Mouse (Mus musculus) forebrain, embryonic 13.5 days (tissue): ENCODE results near the gene Igsf9. TPM values are rescaled to one million over a fixed set of nuclear protein-coding genes. Genes with fewer than 3 reads are reported as not detected.

ENCODE experiments used
- ATAC-seq: fragments of 200-750 bp; cut with Nextera tagmentation; 2 replicates; pipeline ENCODE4 v1.8.0; 2017
- H3K27ac ChIP-seq: fragments of 300-500 bp; sonication (generic); 2 replicates; pipeline ENCODE4 v1.5.1; 2015; ENCODE audit warnings: inconsistent platforms, mild to moderate bottlenecking, moderate library complexity
- H3K27me3 ChIP-seq: fragments of 300-500 bp; sonication (generic); 2 replicates; pipeline ENCODE4 v1.6.1; 2015; ENCODE audit warnings: mild to moderate bottlenecking, inconsistent platforms
- H3K36me3 ChIP-seq: fragments of 300-500 bp; sonication (generic); 2 replicates; pipeline ENCODE4 v1.6.1; 2015; ENCODE audit warnings: mild to moderate bottlenecking, inconsistent platforms; ENCODE audit not compliant: poor library complexity, severe bottlenecking
- H3K4me1 ChIP-seq: fragments of 300-500 bp; sonication (generic); 2 replicates; pipeline ENCODE4 v1.6.1; 2015; ENCODE audit warnings: inconsistent platforms
- H3K4me2 ChIP-seq: fragments of 300-500 bp; sonication (generic); 2 replicates; pipeline ENCODE4 v1.6.1; 2015; ENCODE audit warnings: inconsistent platforms, mild to moderate bottlenecking, moderate library complexity
- H3K4me3 ChIP-seq: fragments of 300-500 bp; sonication (generic); 2 replicates; pipeline ENCODE4 v1.5.1; 2015; ENCODE audit warnings: mild to moderate bottlenecking, inconsistent platforms
- H3K9ac ChIP-seq: fragments of 300-500 bp; sonication (generic); 2 replicates; pipeline ENCODE4 v1.6.1; 2015; ENCODE audit warnings: mild to moderate bottlenecking, inconsistent platforms
- H3K9me3 ChIP-seq: fragments of 300-500 bp; sonication (generic); replicated peaks from 2 replicates; pipeline ENCODE4 v1.6.1; 2016; ENCODE audit warnings: inconsistent platforms
- WGBS: fragments of 180-500 bp; shearing (Covaris S2); methylation state at CpG from one replicate; pipeline ENCODE4 v1.1.7; 2015; 5-methylcytosine and 5-hydroxymethylcytosine counted together
- polyA plus RNA-seq: library from polyadenylated mRNA; unstranded; fragments of >200 nt; fragmentation: Nextera tagmentation; extraction: Ambion mirVana; gene quantifications from 2 replicates; pipeline ENCODE4 v1.2.1, GENCODE M21; 2015

Igsf9 gene
- polyA plus RNA-seq, 1 experiment from 2014 or later, result 78.7 TPM

DNA sequence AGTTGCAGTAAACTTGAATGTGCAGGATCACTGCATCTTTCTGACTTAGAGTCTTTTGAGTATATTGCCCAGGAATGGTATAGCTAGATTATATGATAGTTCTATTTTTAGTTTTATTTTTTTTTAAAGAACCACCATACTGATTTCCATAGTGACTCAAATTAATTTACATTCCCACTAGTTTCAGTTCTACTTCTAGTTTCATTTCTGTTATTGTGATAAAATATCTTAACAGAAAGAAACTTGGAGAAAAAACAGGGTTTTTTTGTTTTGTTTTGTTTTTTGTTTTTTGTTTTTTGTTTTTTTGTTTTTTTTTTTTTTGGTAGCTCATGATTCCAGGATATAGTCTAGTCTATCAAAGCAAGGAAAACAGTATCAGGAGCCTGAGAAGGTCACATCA lies 8.7 kb upstream of the Igsf9 start:
- Histone ChIP-seq H3K9me3 (no peaks in the 10 kb centered on the region), H3K27me3 (no peaks in the 10 kb centered on the region), H3K4me1 (no peaks in the 10 kb centered on the region), H3K27ac (no peak overlapping the region), H3K4me3 (no peak overlapping the region), H3K9ac (no peak overlapping the region), H3K36me3 (no peaks in the 10 kb centered on the region), H3K4me2 (no peak overlapping the region)
- no peak for ATAC-seq

DNA sequence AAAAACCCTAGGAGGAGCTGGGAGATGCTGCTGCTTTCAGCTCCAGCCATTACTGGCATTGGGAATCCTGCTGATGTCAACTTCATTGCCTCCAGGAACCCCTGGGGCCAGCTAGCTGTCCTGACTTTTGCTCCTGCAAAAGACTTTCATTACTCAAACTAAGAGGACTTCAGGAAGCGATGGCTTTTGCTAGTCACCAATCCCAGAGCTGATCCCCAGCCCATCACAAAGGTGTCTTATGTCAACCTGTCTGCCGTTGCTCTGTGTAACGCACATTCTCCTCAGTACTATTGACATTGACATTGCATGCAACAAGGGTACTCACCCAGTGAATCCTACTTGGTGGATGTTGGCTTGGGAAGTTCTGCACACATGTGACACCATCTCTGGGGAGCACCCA lies 7.4 kb upstream of the Igsf9 start:
- ATAC-seq, result no peak
- no peaks in the 10 kb centered on the region for H3K9me3 ChIP-seq
- H3K4me1 ChIP-seq, result no peaks in the 10 kb centered on the region
- no peak overlapping the region for H3K27ac ChIP-seq
- no peaks in the 10 kb centered on the region for H3K36me3 ChIP-seq
- 85% methylated on average over 3 of the region's 3 CpGs for WGBS
- no peak overlapping the region for H3K9ac ChIP-seq
- no peaks in the 10 kb centered on the region for H3K27me3 ChIP-seq
- H3K4me2 ChIP-seq, result no peak overlapping the region
- no peak overlapping the region for H3K4me3 ChIP-seq

DNA sequence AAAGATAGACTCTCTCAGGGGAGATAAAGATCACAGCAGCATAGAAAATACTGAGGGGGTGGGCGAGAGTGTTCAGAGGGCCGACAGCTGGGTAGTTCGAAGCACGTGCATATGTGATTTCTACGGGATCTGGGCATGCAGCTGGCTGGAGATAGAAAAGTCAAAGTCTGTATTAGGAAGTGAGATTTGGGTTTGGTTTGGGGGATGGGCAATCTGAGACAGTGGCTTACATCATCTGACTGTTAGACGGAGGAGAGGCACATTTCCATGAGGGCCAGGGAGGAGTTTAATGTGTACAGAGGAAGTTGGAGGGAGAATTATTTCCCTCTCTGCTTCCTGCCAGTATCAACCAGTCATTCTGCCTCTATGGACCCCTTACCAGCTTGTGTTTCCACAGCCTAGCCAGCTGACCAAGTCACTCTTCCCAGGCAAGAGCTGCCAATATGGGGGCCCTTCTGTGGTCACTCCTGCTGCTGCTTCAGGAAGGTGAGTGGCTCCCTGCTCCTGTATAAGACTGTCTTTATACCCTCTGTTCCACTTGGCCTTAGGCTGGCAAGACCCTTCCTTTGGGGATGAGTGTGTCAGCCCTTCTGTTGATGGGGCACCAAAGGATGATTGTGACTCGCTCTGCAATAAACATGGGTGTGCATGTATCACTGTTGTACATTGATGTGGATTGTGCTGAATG lies 6.4 kb upstream of the Igsf9 start, which contains the start of gene Slamf9:
Slamf9 (plus strand) TSS at position 305 of the 688 bp plus-strand sequence.
- Histone ChIP-seq H3K9ac (no peak within 1 kb of the TSS), H3K27ac (no peak within 1 kb of the TSS), H3K4me1 (no peaks in the 10 kb centered on the region), H3K27me3 (no peaks in the 10 kb centered on the region), H3K36me3 (no peaks in the 10 kb centered on the region), H3K4me3 (no peak within 1 kb of the TSS), H3K9me3 (no peaks in the 10 kb centered on the region), H3K4me2 (no peak within 1 kb of the TSS)
- WGBS, result 83% methylated on average over 7 of the region's 7 CpGs
- no peak for ATAC-seq

- Histone ChIP-seq H3K9ac (no peak overlapping the region), H3K36me3 (no peaks in the 10 kb centered on the region), H3K9me3 (no peaks in the 10 kb centered on the region), H3K4me2 (no peak overlapping the region), H3K4me1 (peaks cover 9% of the 10 kb centered on the region), H3K4me3 (no peak overlapping the region), H3K27ac (no peak overlapping the region), H3K27me3 (0 out of 2 replicates have a peak, but pooled peaks cover 4% of the 10 kb centered on the region)
- ATAC-seq, result no peak
- WGBS, result 83% methylated on average over 5 of the region's 5 CpGs
Measured at GRCm38 (mm10) chr1:172478020-172478419, 3.6 kb upstream of the Igsf9 start.

DNA sequence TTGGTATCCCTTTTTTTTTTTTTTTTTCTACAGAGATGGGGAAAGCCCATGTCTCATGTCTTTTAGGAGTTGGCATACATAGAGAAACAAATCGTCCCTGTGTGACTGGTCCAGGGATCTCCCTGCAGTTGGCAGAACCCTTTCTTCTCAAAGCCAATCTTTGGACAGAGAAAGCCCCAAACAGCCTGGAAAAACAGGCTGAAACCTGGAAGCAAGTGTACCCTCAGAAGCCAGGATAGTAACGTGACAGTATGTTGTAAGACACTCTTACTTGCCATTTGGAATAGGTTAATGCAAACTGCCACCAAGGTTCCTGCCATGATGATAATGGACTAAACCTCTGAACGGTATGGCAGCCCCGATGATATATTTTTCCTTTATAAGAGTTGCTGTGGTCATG lies 1.2 kb upstream of the Igsf9 start:
- ATAC-seq, result no peak
- Histone ChIP-seq H3K4me1 (peaks cover 32% of the 10 kb centered on the region), H3K36me3 (peaks cover 9% of the 10 kb centered on the region; the same call in 1 of the 2 replicates), H3K4me2 (no peak overlapping the region), H3K4me3 (no peak overlapping the region), H3K27ac (no peak overlapping the region), H3K9me3 (no peaks in the 10 kb centered on the region), H3K9ac (no peak overlapping the region), H3K27me3 (0 out of 2 replicates have a peak, but pooled peaks cover 4% of the 10 kb centered on the region)
- WGBS, result 94% methylated on average over 4 of the region's 4 CpGs

GRCm38 (mm10) chr1:172481111-172481510 lies 477 bp upstream of the Igsf9 start:
- WGBS, result 20% methylated on average over 13 of the region's 13 CpGs
- ATAC-seq, result no peak
- no peaks in the 10 kb centered on the region for H3K9me3 ChIP-seq

DNA sequence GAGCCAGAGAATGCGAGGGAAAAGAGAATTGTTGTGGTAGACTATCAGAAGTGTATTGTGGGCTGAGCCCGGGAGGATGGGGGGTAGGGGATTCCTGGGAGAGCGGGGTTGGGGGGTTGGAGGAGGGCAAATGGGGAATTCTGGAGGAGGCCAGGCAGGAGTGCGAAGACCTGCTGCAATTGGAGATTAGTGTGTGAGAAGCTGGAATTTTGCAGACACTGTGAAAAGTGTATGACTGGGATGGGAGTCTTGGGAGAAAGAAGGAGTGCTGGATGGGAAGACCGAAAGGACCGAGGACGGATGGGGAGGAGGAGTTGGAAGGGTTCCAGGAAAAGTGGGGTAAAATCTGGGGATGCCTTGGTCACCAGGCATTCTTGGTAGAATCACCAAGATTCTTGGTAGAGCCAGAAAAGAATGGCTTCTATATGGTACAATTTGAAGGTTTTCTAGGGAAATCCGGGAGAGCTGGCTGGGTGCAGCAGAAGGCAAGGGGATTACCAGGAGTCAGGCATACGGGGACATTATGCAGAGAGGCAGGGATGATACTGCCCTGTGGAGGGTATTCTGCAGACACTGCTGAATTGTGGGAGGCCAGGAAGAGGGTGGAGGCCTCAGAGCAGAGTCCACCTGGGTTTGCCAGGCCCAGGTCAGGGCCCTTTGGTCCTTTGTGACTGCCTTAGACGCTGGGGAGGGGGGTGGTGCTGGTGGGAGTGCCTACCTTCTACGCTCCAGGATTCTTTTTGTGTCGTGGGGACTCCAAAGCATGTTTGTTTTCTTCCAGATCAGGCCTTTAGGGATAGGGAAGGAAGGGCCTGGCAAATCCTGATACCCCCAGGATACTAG lies 1.2 kb downstream of the Igsf9 start:
- 0% methylated on average over 12 of the region's 12 CpGs for WGBS
- Histone ChIP-seq H3K27me3 (0 out of 2 replicates have a peak, but pooled peaks cover 4% of the 10 kb centered on the region), H3K4me2 (peak overlapping the region; percentile 93), H3K4me1 (peaks cover 56% of the 10 kb centered on the region), H3K9me3 (no peaks in the 10 kb centered on the region), H3K4me3 (peak overlapping the region; percentile 67), H3K9ac (peak overlapping the region; percentile 88), H3K36me3 (peaks cover 18% of the 10 kb centered on the region), H3K27ac (peak overlapping the region; percentile 79)
- peak; percentile 16 for ATAC-seq

More at GRCm38 (mm10) chr1:172481111-172481510, 477 bp upstream of the Igsf9 start:
- Histone ChIP-seq H3K36me3 (peaks cover 9% of the 10 kb centered on the region; the same call in 1 of the 2 replicates), H3K4me2 (peak overlapping the region; percentile 93), H3K9ac (peak overlapping the region; percentile 62), H3K4me1 (peaks cover 40% of the 10 kb centered on the region), H3K27me3 (0 out of 2 replicates have a peak, but pooled peaks cover 4% of the 10 kb centered on the region), H3K4me3 (peak overlapping the region; percentile 67), H3K27ac (no peak overlapping the region)

GRCm38 (mm10) chr1:172483361-172483660 lies 1.7 kb downstream of the Igsf9 start:
- Histone ChIP-seq H3K27ac (peak overlapping the region; percentile 79), H3K9me3 (no peaks in the 10 kb centered on the region), H3K4me1 (peaks cover 61% of the 10 kb centered on the region), H3K9ac (peak overlapping the region; percentile 88), H3K4me3 (peak overlapping the region; percentile 67), H3K4me2 (peak overlapping the region; percentile 93), H3K27me3 (0 out of 2 replicates have a peak, but pooled peaks cover 4% of the 10 kb centered on the region), H3K36me3 (peaks cover 24% of the 10 kb centered on the region)
- 2% methylated on average over 4 of the region's 4 CpGs for WGBS
- no peak for ATAC-seq

GRCm38 (mm10) chr1:172484236-172484635 lies 2.6 kb downstream of the Igsf9 start:
- WGBS, result 32% methylated on average over 11 of the region's 11 CpGs
- Histone ChIP-seq H3K36me3 (peaks cover 33% of the 10 kb centered on the region), H3K4me3 (peak overlapping the region; percentile 67), H3K9ac (peak overlapping the region; percentile 88), H3K27ac (peak overlapping the region; percentile 79), H3K4me1 (peaks cover 65% of the 10 kb centered on the region), H3K9me3 (no peaks in the 10 kb centered on the region), H3K27me3 (0 out of 2 replicates have a peak, but pooled peaks cover 4% of the 10 kb centered on the region), H3K4me2 (peak overlapping the region; percentile 93)
- ATAC-seq, result no peak

DNA sequence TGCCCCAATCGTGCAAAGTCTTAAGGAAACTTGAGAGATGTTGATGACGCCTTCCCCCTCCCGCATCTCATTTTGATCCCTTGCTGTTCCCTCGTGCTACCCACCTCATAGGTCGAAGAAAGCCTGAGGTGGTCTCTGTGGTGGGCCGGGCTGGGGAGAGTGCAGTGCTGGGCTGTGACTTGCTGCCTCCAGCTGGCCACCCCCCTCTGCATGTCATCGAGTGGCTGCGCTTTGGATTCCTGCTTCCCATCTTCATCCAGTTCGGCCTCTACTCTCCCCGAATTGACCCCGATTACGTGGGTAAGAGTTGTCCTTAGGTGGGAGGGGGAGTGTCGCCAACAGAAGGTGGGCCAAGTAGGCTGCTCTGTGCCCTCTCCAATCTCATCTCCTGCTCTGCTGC lies 3.1 kb downstream of the Igsf9 start:
- Histone ChIP-seq H3K4me1 (peaks cover 69% of the 10 kb centered on the region), H3K4me2 (peak overlapping the region; percentile 93), H3K36me3 (peaks cover 37% of the 10 kb centered on the region), H3K4me3 (peak overlapping the region; percentile 67), H3K9ac (peak overlapping the region; percentile 88), H3K27ac (peak overlapping the region; percentile 79), H3K9me3 (no peaks in the 10 kb centered on the region), H3K27me3 (0 out of 2 replicates have a peak, but pooled peaks cover 4% of the 10 kb centered on the region)
- no peak for ATAC-seq
- WGBS, result 55% methylated on average over 13 of the region's 13 CpGs

- WGBS, result 2% methylated on average over 6 of the region's 6 CpGs
- H3K9ac ChIP-seq, result peak overlapping the region; percentile 88
- peak overlapping the region; percentile 81 for H3K27ac ChIP-seq
- H3K9me3 ChIP-seq, result no peaks in the 10 kb centered on the region
- H3K36me3 ChIP-seq, result peaks cover 44% of the 10 kb centered on the region
- H3K4me2 ChIP-seq, result peak overlapping the region; percentile 93
- ATAC-seq, result no peak
- peaks cover 75% of the 10 kb centered on the region for H3K4me1 ChIP-seq
- H3K4me3 ChIP-seq, result peak overlapping the region; percentile 67
- H3K27me3 ChIP-seq, result 0 out of 2 replicates have a peak, but pooled peaks cover 2% of the 10 kb centered on the region
Measured at GRCm38 (mm10) chr1:172485821-172486220, 4.2 kb downstream of the Igsf9 start.

GRCm38 (mm10) chr1:172486236-172486635 lies 4.6 kb downstream of the Igsf9 start:
- WGBS, result 4% methylated on average over 4 of the region's 4 CpGs
- H3K4me3 ChIP-seq, result peak overlapping the region; percentile 67
- H3K4me1 ChIP-seq, result peaks cover 72% of the 10 kb centered on the region
- peaks cover 48% of the 10 kb centered on the region for H3K36me3 ChIP-seq
- no peaks in the 10 kb centered on the region for H3K9me3 ChIP-seq
- no peak for ATAC-seq
- H3K27ac ChIP-seq, result peak overlapping the region; percentile 81
- H3K4me2 ChIP-seq, result peak overlapping the region; percentile 93
- H3K9ac ChIP-seq, result peak overlapping the region; percentile 88
- no peaks in the 10 kb centered on the region for H3K27me3 ChIP-seq
